Mouse (Mus musculus): Measurements from ENCODE around the gene Pmpcb.

- TF ChIP-seq CTCF (IDR thresholded peaks at IDR 0.05; ENCODE audit: low read depth, low read length), result no peak
- no peak for TF ChIP-seq TAL1 (conservative IDR thresholded peaks at IDR 0.05; ENCODE audit: low read depth, low read length)
- TF ChIP-seq GATA1 (IDR thresholded peaks at IDR 0.05; ENCODE audit: borderline replicate concordance, low read length), result no peak
Observed at GRCm38 (mm10) chr5:21724872-21725271, 12.1 kb upstream of the Pmpcb start.
